Mouse (Mus musculus) brain, embryonic 14.5 days (tissue): Measurements from ENCODE around the gene Lcor.

Source experiments
- CTCF ChIP-seq: fragments of 200-500 bp; IDR thresholded peaks from 2 replicates; pipeline ENCODE4 v1.5.1; 2012; ENCODE audit warnings: inconsistent platforms, mild to moderate bottlenecking, moderate library complexity, borderline replicate concordance; ENCODE audit not compliant: insufficient read depth, insufficient read length; ENCODE audit errors: extremely low read depth
- POLR2A ChIP-seq: fragments of 200-500 bp; IDR thresholded peaks from 2 replicates; pipeline ENCODE4 v1.6.1; 2012; ENCODE audit warnings: mild to moderate bottlenecking, inconsistent platforms, borderline replicate concordance; ENCODE audit not compliant: poor library complexity, insufficient read depth, insufficient read length, severe bottlenecking; ENCODE audit errors: extremely low read depth

- TF ChIP-seq POLR2A: no peak
- TF ChIP-seq CTCF: no peak
Measured at GRCm38 (mm10) chr19:41579311-41579920, 97.0 kb downstream of the Lcor start.
